Mouse (Mus musculus): ENCODE measurements around the gene Ets1. TPM values are rescaled to one million over a fixed set of nuclear protein-coding genes. Genes with fewer than 3 reads are reported as not detected.
A peak's percentile ranks its signal among the peaks of the same experiment; 100 is the strongest.

Gene Ets1
- polyA plus RNA-seq, 1 experiment from 2014 or later: 18.1 TPM

DNA sequence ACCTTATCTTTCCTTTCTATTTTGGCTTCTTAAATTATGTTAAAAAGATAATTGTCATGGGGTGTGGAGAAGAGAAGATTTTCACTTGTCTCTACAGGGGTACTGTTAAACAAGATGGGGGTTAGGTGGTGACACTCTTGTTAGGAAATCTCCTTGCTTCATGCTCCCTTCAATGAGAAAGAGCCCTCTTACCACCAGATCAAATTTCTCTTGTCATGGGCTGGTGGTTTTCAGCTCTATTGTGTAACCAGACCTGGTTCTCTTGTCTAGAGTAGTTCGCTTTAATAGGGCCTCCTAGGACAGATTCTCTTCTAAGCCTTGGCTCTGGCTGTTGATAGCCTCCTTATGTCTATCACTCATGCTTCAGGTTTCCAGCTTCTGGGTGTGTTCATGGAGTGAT lies 18.3 kb downstream of the Ets1 start:
- Histone ChIP-seq H3K9ac (replicated peaks) (no peak overlapping the region), H3K4me3 (ENCODE audit: low read depth, low read length) (no peak overlapping the region), H3K9me3 (ENCODE audit: low read length) (no peaks in the 10 kb centered on the region), H3K4me1 (ENCODE audit: insufficient read depth) (peaks cover 15% of the 10 kb centered on the region), H3K27ac (ENCODE audit: low read depth) (peak overlapping the region; percentile 44), H3K36me3 (replicated peaks; ENCODE audit: insufficient read depth, low read length) (no peaks in the 10 kb centered on the region), H3K4me2 (ENCODE audit: low read depth, low read length) (no peak overlapping the region), H3K27me3 (ENCODE audit: insufficient read depth, low read length) (no peaks in the 10 kb centered on the region)
- DNase-seq: no peak
- 53% methylated on average over 1 of the region's 1 CpGs for WGBS (ENCODE audit: insufficient replicate concordance)
- no peak for TF ChIP-seq EP300 (IDR thresholded peaks at IDR 0.05; ENCODE audit: low read depth)
- TF ChIP-seq CTCF (IDR thresholded peaks at IDR 0.05; ENCODE audit: low read depth): no peak
- no peak; the same call in 1 of the 2 replicates for ATAC-seq

DNA sequence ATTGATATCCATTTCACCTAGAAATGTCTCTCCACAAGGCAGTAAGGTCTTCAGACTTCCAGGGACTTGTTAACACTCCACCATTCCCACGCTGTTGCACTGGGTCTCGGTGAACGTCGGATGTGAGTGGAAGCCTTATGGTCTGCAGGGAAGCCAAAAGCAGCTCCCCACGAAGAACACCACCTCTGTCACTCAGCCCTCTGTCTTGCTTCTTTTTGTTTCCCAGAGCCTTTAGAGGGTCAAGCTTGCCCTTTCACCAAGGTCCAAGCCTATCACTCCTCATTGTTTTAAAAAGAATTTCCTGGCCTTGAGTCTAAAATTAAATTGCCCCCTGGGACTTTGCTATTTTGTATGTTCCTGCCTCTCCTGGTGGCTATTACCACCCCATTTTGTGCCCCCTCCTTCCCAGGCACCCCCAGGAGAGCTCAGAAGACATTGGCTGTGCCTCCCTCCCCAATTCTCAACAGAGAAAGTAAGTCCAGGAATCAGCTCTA lies 20.4 kb downstream of the Ets1 start:
- Histone ChIP-seq H3K36me3 (replicated peaks; ENCODE audit: insufficient read depth, low read length) (no peaks in the 10 kb centered on the region), H3K4me2 (ENCODE audit: low read depth, low read length) (no peak overlapping the region), H3K4me3 (ENCODE audit: low read depth, low read length) (no peak overlapping the region), H3K4me1 (ENCODE audit: insufficient read depth) (peaks cover 15% of the 10 kb centered on the region), H3K9me3 (ENCODE audit: low read length) (no peaks in the 10 kb centered on the region), H3K9ac (replicated peaks) (no peak overlapping the region), H3K27ac (ENCODE audit: low read depth) (peak overlapping the region; percentile 74), H3K27me3 (ENCODE audit: insufficient read depth, low read length) (no peaks in the 10 kb centered on the region)
- TF ChIP-seq EP300 (IDR thresholded peaks at IDR 0.05; ENCODE audit: low read depth): no peak
- no peak for TF ChIP-seq CTCF (IDR thresholded peaks at IDR 0.05; ENCODE audit: low read depth)
- 79% methylated on average over 5 of the region's 5 CpGs for WGBS (ENCODE audit: insufficient replicate concordance)
- ATAC-seq (peak; percentile 21; the same call in 1 of the 2 replicates), DNase-seq (no peak)

DNA sequence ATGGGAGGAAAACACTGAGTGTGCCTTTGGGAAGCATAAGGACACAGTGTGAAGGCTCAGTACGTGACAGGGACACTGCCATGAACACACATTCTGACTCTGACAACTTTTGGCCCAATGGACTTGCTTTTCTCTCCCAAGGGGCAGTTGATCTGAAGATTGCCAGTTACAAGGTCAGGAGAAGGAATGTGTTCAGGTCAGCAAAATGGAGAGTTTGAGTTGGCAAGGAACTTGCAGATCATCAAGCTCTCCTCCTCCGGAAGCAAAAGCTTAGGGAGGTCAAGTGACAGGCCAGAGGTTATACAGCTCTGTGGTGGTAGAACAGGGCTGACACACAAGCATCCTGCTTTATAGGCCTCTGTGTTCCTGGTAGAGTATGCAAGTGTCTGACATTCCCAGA lies 21.1 kb downstream of the Ets1 start:
- Histone ChIP-seq H3K4me2 (ENCODE audit: low read depth, low read length) (no peak overlapping the region), H3K4me3 (ENCODE audit: low read depth, low read length) (no peak overlapping the region), H3K4me1 (ENCODE audit: insufficient read depth) (peaks cover 15% of the 10 kb centered on the region), H3K9ac (replicated peaks) (no peak overlapping the region), H3K9me3 (ENCODE audit: low read length) (no peaks in the 10 kb centered on the region), H3K27me3 (ENCODE audit: insufficient read depth, low read length) (no peaks in the 10 kb centered on the region), H3K36me3 (replicated peaks; ENCODE audit: insufficient read depth, low read length) (no peaks in the 10 kb centered on the region), H3K27ac (ENCODE audit: low read depth) (peak overlapping the region; percentile 74)
- DNase-seq (no peak), ATAC-seq (peak; percentile 61)
- 65% methylated on average over 2 of the region's 2 CpGs for WGBS (ENCODE audit: insufficient replicate concordance)
- TF ChIP-seq CTCF (IDR thresholded peaks at IDR 0.05; ENCODE audit: low read depth) (no peak), EP300 (IDR thresholded peaks at IDR 0.05; ENCODE audit: low read depth) (peak; percentile 51; the same call in 1 of the 2 replicates)

DNA sequence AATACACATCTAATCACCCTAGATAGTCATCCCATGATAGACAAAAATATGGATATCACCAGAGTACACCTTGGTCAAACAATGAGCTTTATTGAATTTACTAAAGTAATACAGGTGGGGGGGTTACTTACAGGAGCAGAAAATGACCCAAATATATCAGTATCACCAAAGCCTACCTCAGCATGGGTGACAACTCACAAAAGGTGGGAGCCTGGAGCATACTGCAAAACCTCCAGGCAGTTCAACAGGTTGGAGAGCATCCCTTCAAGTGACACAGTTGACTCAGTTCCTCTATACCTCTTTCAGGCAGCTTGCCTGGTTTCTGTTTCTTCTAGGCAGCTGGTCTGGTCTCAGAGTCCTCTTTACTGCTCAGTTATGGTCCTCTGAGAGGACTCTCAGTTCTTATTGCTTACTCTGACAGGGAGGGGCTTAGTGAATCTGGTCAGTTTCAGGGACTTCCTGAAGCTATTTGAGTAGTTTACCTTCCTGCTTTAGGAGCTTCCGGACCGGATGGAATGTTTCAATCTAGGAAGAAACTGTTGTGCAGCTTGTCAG lies 24.5 kb downstream of the Ets1 start:
- no peaks in the 10 kb centered on the region for H3K36me3 ChIP-seq (replicated peaks; ENCODE audit: insufficient read depth, low read length)
- no peak overlapping the region for H3K4me2 ChIP-seq (ENCODE audit: low read depth, low read length)
- H3K9ac ChIP-seq (replicated peaks): no peak overlapping the region
- no peaks in the 10 kb centered on the region for H3K9me3 ChIP-seq (ENCODE audit: low read length)
- no peak overlapping the region for H3K4me3 ChIP-seq (ENCODE audit: low read depth, low read length)
- peaks cover 14% of the 10 kb centered on the region for H3K4me1 ChIP-seq (ENCODE audit: insufficient read depth)
- no peak overlapping the region for H3K27ac ChIP-seq (ENCODE audit: low read depth)
- TF ChIP-seq CTCF (IDR thresholded peaks at IDR 0.05; ENCODE audit: low read depth) (no peak), EP300 (IDR thresholded peaks at IDR 0.05; ENCODE audit: low read depth) (no peak)
- no peaks in the 10 kb centered on the region for H3K27me3 ChIP-seq (ENCODE audit: insufficient read depth, low read length)
- ATAC-seq (no peak), DNase-seq (no peak)
- WGBS (ENCODE audit: insufficient replicate concordance): 82% methylated on average over 2 of the region's 2 CpGs

DNA sequence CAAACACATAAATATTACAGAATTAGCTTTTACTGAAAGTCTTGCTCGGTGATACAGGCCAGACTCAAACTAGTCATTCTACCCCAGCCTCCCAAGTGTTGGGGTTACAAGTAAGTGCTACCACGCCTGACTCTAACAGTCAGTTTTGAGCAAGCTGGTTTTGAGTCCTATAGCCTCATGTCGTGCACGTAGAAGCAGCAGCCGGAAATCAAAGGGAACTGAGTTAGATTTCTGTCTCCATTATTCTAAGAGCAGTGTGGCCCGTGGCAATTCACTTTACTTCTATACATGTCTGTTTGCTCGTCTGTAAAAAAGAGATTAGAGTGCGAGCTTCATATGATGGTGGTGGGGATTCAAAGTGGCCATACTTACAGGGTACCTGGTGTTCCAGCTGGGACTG lies 25.1 kb downstream of the Ets1 start:
- peaks cover 13% of the 10 kb centered on the region for H3K4me1 ChIP-seq (ENCODE audit: insufficient read depth)
- 80% methylated on average over 8 of the region's 8 CpGs for WGBS (ENCODE audit: insufficient replicate concordance)
- H3K36me3 ChIP-seq (replicated peaks; ENCODE audit: insufficient read depth, low read length): no peaks in the 10 kb centered on the region
- H3K4me3 ChIP-seq (ENCODE audit: low read depth, low read length): no peak overlapping the region
- H3K27me3 ChIP-seq (ENCODE audit: insufficient read depth, low read length): no peaks in the 10 kb centered on the region
- DNase-seq: no peak
- H3K9ac ChIP-seq (replicated peaks): no peak overlapping the region
- TF ChIP-seq EP300 (IDR thresholded peaks at IDR 0.05; ENCODE audit: low read depth) (no peak), CTCF (IDR thresholded peaks at IDR 0.05; ENCODE audit: low read depth) (no peak)
- no peak overlapping the region for H3K27ac ChIP-seq (ENCODE audit: low read depth)
- H3K4me2 ChIP-seq (ENCODE audit: low read depth, low read length): no peak overlapping the region
- no peaks in the 10 kb centered on the region for H3K9me3 ChIP-seq (ENCODE audit: low read length)
- no peak for ATAC-seq

DNA sequence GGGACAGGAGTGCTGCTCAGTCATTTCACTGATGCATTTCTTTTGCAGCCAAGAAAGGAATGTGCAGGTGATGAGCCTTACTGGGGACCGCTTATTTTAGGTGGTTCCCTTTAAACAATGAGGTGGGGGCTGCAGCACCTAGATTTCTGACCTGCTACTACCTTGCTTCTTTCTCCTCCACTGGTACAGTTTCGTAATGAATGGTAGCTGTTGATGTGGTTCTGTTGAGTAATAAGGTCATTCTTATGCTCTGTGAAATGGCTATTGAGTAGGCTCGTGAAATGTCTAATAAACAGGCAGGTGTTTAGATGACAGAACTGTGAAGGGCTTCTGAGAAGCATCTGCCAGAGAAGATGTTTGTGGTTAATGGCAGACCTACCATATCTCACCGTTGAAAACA lies 25.5 kb downstream of the Ets1 start:
- no peak overlapping the region for H3K27ac ChIP-seq (ENCODE audit: low read depth)
- no peaks in the 10 kb centered on the region for H3K9me3 ChIP-seq (ENCODE audit: low read length)
- no peak overlapping the region for H3K4me3 ChIP-seq (ENCODE audit: low read depth, low read length)
- H3K9ac ChIP-seq (replicated peaks): no peak overlapping the region
- H3K36me3 ChIP-seq (replicated peaks; ENCODE audit: insufficient read depth, low read length): no peaks in the 10 kb centered on the region
- no peaks in the 10 kb centered on the region for H3K27me3 ChIP-seq (ENCODE audit: insufficient read depth, low read length)
- 61% methylated on average over 4 of the region's 4 CpGs for WGBS (ENCODE audit: insufficient replicate concordance)
- ATAC-seq: no peak
- no peak for DNase-seq
- no peak overlapping the region for H3K4me2 ChIP-seq (ENCODE audit: low read depth, low read length)
- TF ChIP-seq CTCF (IDR thresholded peaks at IDR 0.05; ENCODE audit: low read depth) (no peak), EP300 (IDR thresholded peaks at IDR 0.05; ENCODE audit: low read depth) (no peak)
- H3K4me1 ChIP-seq (ENCODE audit: insufficient read depth): peaks cover 13% of the 10 kb centered on the region
